Mouse (Mus musculus) lung, adult 2 months (tissue): ENCODE data around the gene Zbtb7b.
A peak's percentile ranks its signal among the peaks of the same experiment; 100 is the strongest.

Experiments
- CTCF ChIP-seq: fragments of 200-500 bp; IDR thresholded peaks from 2 replicates; pipeline ENCODE4 v1.5.1; 2011; ENCODE audit warnings: mild to moderate bottlenecking, low read length, control low read depth; ENCODE audit not compliant: insufficient read depth
- POLR2A ChIP-seq: fragments of 200-500 bp; IDR thresholded peaks from 2 replicates; pipeline ENCODE4 v1.6.1; 2011; ENCODE audit warnings: low read depth, mild to moderate bottlenecking, control low read depth, low read length, borderline replicate concordance; ENCODE audit errors: extremely low read depth

- TF ChIP-seq CTCF = no peak
- TF ChIP-seq POLR2A = peak; percentile 80; the same call in 1 of the 2 replicates
Measured at GRCm38 (mm10) chr3:89421002-89421774, 26.6 kb upstream of the Zbtb7b start.
